Mouse (Mus musculus) erythroid progenitor cell, adult 5-6 weeks (primary cell): Measurements from ENCODE around the gene Sppl3. TPM values are rescaled to one million over a fixed set of nuclear protein-coding genes. Genes with fewer than 3 reads are reported as not detected.

Source experiments
- ATAC-seq: replicated peaks from 2 replicates; pipeline ENCODE4 v1.8.0; 2016; ENCODE audit warnings: moderate number of reproducible peaks, mild to moderate bottlenecking, moderate TSS enrichment, inconsistent platforms; ENCODE audit not compliant: poor library complexity, low FRiP score, severe bottlenecking
- total RNA-seq, 2 experiments: library from RNA; stranded (forward) in 1 of 2; stranded (reverse) in 1 of 2; fragments of 150-400 nt in 1 of 2; fragments of 186-747, 209-891 nt in 1 of 2; gene quantifications; 2 replicates each; pipeline versions ENCODE4 v1.2.3 to v1.2.4; 2015 to 2017; ENCODE audit warnings: low replicate concordance in 2 of 2

Sppl3 gene
- total RNA-seq, 2 experiments from 2014 or later = 69.2 to 73.7 TPM

- ATAC-seq = no peak
Observed at GRCm38 (mm10) chr5:115143552-115143951, 132.6 kb downstream of the Sppl3 start.

GRCm38 (mm10) chr5:115144471-115144870 lies 133.5 kb downstream of the Sppl3 start:
- ATAC-seq = no peak

DNA sequence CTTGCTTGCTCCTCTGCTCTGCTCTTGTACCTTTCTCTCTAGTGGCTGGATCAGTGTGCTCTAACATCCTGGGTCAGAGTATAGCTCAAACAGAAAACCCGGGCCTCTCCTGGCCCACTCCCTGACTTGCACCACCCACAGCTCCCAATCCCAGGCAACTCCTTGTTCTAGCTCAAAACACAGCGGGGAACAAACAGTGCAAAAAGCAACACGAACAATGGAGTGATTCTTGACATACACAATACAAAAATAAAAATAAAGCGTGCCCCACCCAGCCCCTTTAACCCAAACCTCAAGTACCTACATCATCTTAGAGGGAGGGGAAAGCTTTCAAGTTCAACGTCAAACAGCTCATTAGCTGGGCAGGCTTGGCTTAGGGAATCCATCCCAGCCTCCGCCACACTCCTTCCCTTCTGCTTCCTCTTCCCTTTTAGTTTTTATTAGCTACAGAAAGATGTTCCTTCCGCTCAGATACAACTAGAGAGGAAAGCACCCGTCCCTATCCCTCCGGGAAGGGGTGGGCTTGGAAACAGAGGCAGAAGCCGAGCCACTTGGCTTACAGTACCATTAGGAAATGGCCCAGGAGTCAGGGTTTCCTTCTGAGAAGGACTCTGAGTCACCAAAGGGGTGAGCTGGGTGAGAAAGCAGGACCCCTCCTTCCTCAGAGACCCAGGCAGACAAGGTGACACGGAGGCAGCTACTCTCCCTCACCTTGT lies 134.5 kb downstream of the Sppl3 start:
- ATAC-seq = no peak

DNA sequence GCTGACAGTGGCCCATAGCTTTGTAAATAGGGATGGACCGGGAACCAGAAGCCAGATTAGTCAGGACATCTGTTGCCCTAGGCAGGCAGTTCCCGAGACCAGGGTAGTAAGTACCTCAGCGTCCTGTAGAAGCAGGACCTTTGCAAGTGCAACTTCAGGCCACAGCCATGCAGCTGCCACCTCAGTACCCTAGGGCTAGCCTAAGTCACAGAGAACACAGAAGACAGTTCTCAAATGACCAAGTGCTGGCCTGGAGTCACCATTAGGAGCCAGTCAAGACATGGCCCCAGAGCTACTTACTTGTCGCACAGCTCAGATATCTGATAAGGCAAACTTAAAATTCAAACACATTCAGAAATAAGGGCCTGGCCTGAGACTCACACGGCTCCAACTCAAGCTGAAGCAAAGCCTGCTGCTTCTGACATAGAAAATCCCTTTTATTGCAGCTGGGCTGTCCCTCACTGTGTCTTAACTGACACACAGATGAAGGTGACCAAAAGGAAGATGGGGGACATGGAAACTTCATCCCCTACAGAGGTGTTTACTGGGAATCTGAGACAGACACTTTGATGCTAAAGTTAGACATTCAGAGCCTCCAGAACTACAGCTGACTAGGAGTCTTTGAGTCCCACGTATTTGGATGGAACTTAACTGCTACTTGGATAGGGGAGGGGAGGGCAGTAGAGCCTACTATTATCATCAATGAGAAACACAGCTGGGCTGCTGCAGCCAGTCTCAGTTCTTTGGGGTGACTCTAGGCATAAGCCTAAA lies 135.2 kb downstream of the Sppl3 start:
- no peak for ATAC-seq

DNA sequence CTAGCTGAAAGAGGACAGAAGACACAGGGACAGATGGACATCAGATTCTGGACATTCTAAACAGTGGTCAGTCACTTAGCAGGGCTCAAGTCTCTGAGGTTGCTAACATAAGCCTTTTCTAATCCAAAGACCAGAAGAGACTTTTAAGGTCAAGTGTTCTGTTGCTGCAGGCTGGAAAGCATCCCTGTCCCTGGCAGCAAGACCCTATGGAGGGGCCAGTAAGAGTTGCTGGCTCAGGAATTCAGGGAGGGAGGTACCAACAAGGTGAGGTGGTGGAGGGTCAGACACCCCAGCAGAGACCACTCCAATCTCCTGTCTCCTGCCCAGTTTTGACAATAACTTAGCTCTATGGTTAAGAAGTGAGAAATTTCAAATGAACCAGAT lies 135.8 kb downstream of the Sppl3 start:
- ATAC-seq = no peak

DNA sequence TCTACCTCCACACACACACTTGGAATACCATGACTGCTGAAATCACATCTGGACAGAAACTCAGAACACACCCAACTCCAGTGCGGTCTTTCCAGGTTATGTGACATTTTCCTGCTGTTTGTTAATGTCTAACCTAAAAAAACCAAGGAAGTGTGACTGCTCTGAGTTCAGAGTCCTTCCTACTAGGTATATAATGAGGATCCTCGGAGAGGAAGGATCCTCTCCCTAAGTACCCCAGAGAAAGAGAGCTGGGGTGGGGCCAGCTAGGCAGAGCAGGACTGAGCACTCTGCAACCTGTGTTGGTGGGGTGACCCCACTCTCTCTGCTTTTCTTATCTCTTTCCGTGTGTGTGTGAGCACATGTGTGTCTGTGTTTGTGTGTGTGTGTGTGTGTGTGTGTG lies 136.5 kb downstream of the Sppl3 start:
- ATAC-seq = no peak

GRCm38 (mm10) chr5:115148378-115148777 lies 137.4 kb downstream of the Sppl3 start:
- no peak for ATAC-seq

Other genes starting within 250 kb of the Sppl3 start
- gene Ankrd13a, start 236.5 kb upstream of the Sppl3 start, total RNA-seq (2015; ENCODE audit: low replicate concordance) = 113 and 121 TPM in 2 replicates
- gene Ankrd13a, start 236.5 kb upstream of the Sppl3 start, total RNA-seq (2017; ENCODE audit: low replicate concordance) = 124 and 147 TPM in 2 replicates
- gene Git2, start 235.6 kb upstream of the Sppl3 start, total RNA-seq (2015; ENCODE audit: low replicate concordance) = 57.0 and 59.5 TPM in 2 replicates
- gene Git2, start 235.6 kb upstream of the Sppl3 start, total RNA-seq (2017; ENCODE audit: low replicate concordance) = 51.1 and 56.1 TPM in 2 replicates
- gene 1500011B03Rik, start 187.7 kb upstream of the Sppl3 start, total RNA-seq (2015; ENCODE audit: low replicate concordance) = 11.7 and 11.9 TPM in 2 replicates
- gene 1500011B03Rik, start 187.7 kb upstream of the Sppl3 start, total RNA-seq (2017; ENCODE audit: low replicate concordance) = 14.5 TPM in 1 of 2 replicates, not detected in the other
- not detected in 2 replicates for gene 4930519G04Rik, start 157.5 kb upstream of the Sppl3 start, total RNA-seq (2015; ENCODE audit: low replicate concordance)
- gene 4930519G04Rik, start 157.5 kb upstream of the Sppl3 start, total RNA-seq (2017; ENCODE audit: low replicate concordance) = not detected in 2 replicates
- not detected in 2 replicates for gene Gm9936, start 152.5 kb upstream of the Sppl3 start, total RNA-seq (2015; ENCODE audit: low replicate concordance)
- gene Gm9936, start 152.5 kb upstream of the Sppl3 start, total RNA-seq (2017; ENCODE audit: low replicate concordance) = not detected in 2 replicates
- gene Oasl2, start 114.2 kb upstream of the Sppl3 start, total RNA-seq (2015; ENCODE audit: low replicate concordance) = 8.3 and 14.7 TPM in 2 replicates
- 3.0 and 4.5 TPM in 2 replicates for gene Oasl2, start 114.2 kb upstream of the Sppl3 start, total RNA-seq (2017; ENCODE audit: low replicate concordance)
- 5.4 and 9.4 TPM in 2 replicates for gene Oasl1, start 87.9 kb upstream of the Sppl3 start, total RNA-seq (2015; ENCODE audit: low replicate concordance)
- 7.2 and 20.0 TPM in 2 replicates for gene Oasl1, start 87.9 kb upstream of the Sppl3 start, total RNA-seq (2017; ENCODE audit: low replicate concordance)
- gene 2210016L21Rik, start 69.0 kb upstream of the Sppl3 start, total RNA-seq (2015; ENCODE audit: low replicate concordance) = 2.5 and 5.4 TPM in 2 replicates
- 1.4 and 4.3 TPM in 2 replicates for gene 2210016L21Rik, start 69.0 kb upstream of the Sppl3 start, total RNA-seq (2017; ENCODE audit: low replicate concordance)
- gene Hnf1a, start 40.0 kb upstream of the Sppl3 start, total RNA-seq (2015; ENCODE audit: low replicate concordance) = not detected in 2 replicates
- not detected in 2 replicates for gene Hnf1a, start 40.0 kb upstream of the Sppl3 start, total RNA-seq (2017; ENCODE audit: low replicate concordance)
- not detected in 2 replicates for gene Gm10401, start 87.2 kb downstream of the Sppl3 start, total RNA-seq (2015; ENCODE audit: low replicate concordance)
- 1.2 and 5.8 TPM in 2 replicates for gene Gm10401, start 87.2 kb downstream of the Sppl3 start, total RNA-seq (2017; ENCODE audit: low replicate concordance)
- gene Acads, start 108.2 kb downstream of the Sppl3 start, total RNA-seq (2015; ENCODE audit: low replicate concordance) = 4.2 and 20.2 TPM in 2 replicates
- gene Acads, start 108.2 kb downstream of the Sppl3 start, total RNA-seq (2017; ENCODE audit: low replicate concordance) = 2.4 and 8.0 TPM in 2 replicates
- gene Unc119b, start 123.8 kb downstream of the Sppl3 start, total RNA-seq (2015; ENCODE audit: low replicate concordance) = 5.4 and 5.9 TPM in 2 replicates
- 5.4 and 6.8 TPM in 2 replicates for gene Unc119b, start 123.8 kb downstream of the Sppl3 start, total RNA-seq (2017; ENCODE audit: low replicate concordance)
- gene Mlec, start 147.0 kb downstream of the Sppl3 start, total RNA-seq (2015; ENCODE audit: low replicate concordance) = 32.3 and 36.8 TPM in 2 replicates
- 23.2 and 25.9 TPM in 2 replicates for gene Mlec, start 147.0 kb downstream of the Sppl3 start, total RNA-seq (2017; ENCODE audit: low replicate concordance)
- not detected in 2 replicates for gene Cabp1, start 183.2 kb downstream of the Sppl3 start, total RNA-seq (2015; ENCODE audit: low replicate concordance)
- not detected in 2 replicates for gene Cabp1, start 183.2 kb downstream of the Sppl3 start, total RNA-seq (2017; ENCODE audit: low replicate concordance)
- gene Pop5, start 224.7 kb downstream of the Sppl3 start, total RNA-seq (2015; ENCODE audit: low replicate concordance) = 45.8 and 70.0 TPM in 2 replicates
- 29.8 and 33.7 TPM in 2 replicates for gene Pop5, start 224.7 kb downstream of the Sppl3 start, total RNA-seq (2017; ENCODE audit: low replicate concordance)